In genomic region chr11:53308884-53309310, GRCm38 (mm10) we compare ENCODE assay signal across 9 mouse cellular contexts. TPM values are rescaled to one million over a fixed set of nuclear protein-coding genes. Genes with fewer than 3 reads are reported as not detected.
DNase-seq lines count a peak whose midpoint lies in the region; ATAC-seq and TF ChIP-seq lines count a peak whose summit lies in the region.
"Had no signal": no experiment of that assay in that cellular context is flagged by ENCODE, and none has a peak within 500 bp of the region (broad histone marks: within the 10 kb centered on the region; RNA-seq: fewer than 3 reads in every experiment).

No protein-coding gene starts in this region.

- no peaks in the 10 kb centered on the region for H3K36me3 ChIP-seq in forebrain, embryonic 11.5 days (ENCODE audit: control insufficient read depth, insufficient read depth, low read length)
- H3K36me3 ChIP-seq: midbrain, embryonic 12.5 days had no signal

- H3K9ac ChIP-seq in forebrain, embryonic 11.5 days (ENCODE audit: low read length), result no peak overlapping the region
- H3K9ac ChIP-seq: midbrain, embryonic 12.5 days had no signal

- H3K27me3 ChIP-seq in forebrain, embryonic 11.5 days (ENCODE audit: control insufficient read depth, insufficient read depth, low read length), result no peaks in the 10 kb centered on the region
- H3K27me3 ChIP-seq: midbrain, embryonic 12.5 days had no signal

- WGBS in olfactory bulb, adult 2 months, result 24% methylated on average over 2 of the region's 2 CpGs
- 71% methylated on average over 2 of the region's 2 CpGs for WGBS in forebrain, embryonic 11.5 days

- peak overlapping the region; percentile 56 for H3K27ac ChIP-seq in olfactory bulb, adult 2 months (ENCODE audit: insufficient read depth, low read depth, low read length)
- no peak overlapping the region for H3K27ac ChIP-seq in forebrain, embryonic 11.5 days (ENCODE audit: low read depth, low read length)
- H3K27ac ChIP-seq: midbrain, embryonic 12.5 days had no signal

- DNase-seq in urinary bladder, adult 18-20 months (ENCODE audit: low spot score in 2 of 2), result peak; percentile 17 to 69
- DNase-seq in urinary bladder, postnatal 10 days (ENCODE audit: low spot score), result no peak
- DNase-seq in gonadal fat pad, adult 2 months (ENCODE audit: low read depth), result peak; percentile 91
- DNase-seq in kidney, adult 9 months, result peak; percentile 86
- no peak for DNase-seq in forebrain, embryonic 11.5 days (ENCODE audit: low spot score)
- DNase-seq in frontal cortex, postnatal 10 days (ENCODE audit: low spot score in 2 of 2), result no peak

- no peak for TF ChIP-seq CTCF in olfactory bulb, adult 2 months (IDR thresholded peaks at IDR 0.05; ENCODE audit: insufficient read depth, low read depth, low read length)

- H3K4me3 ChIP-seq in olfactory bulb, adult 2 months (ENCODE audit: insufficient read depth, low read depth, low read length), result no peak overlapping the region
- H3K4me3 ChIP-seq in forebrain, embryonic 11.5 days (ENCODE audit: low read depth, low read length), result no peak overlapping the region
- H3K4me3 ChIP-seq: midbrain, embryonic 12.5 days had no signal

- no peak overlapping the region for H3K4me2 ChIP-seq in forebrain, embryonic 11.5 days (ENCODE audit: low read depth, low read length, severe bottlenecking)
- H3K4me2 ChIP-seq: midbrain, embryonic 12.5 days had no signal

- no peaks in the 10 kb centered on the region; the same call in 1 of the 2 replicates for H3K4me1 ChIP-seq in olfactory bulb, adult 2 months (ENCODE audit: control insufficient read depth, insufficient read depth, low read length)
- H3K4me1 ChIP-seq in forebrain, embryonic 11.5 days (replicated peaks; ENCODE audit: control insufficient read depth, insufficient read depth, low read length), result no peaks in the 10 kb centered on the region; the same call in 1 of the 2 replicates
- H3K4me1 ChIP-seq: midbrain, embryonic 12.5 days had no signal

- H3K9me3 ChIP-seq in forebrain, embryonic 11.5 days (ENCODE audit: control insufficient read depth, low read length), result no peaks in the 10 kb centered on the region
- H3K9me3 ChIP-seq: midbrain, embryonic 12.5 days had no signal

- TF ChIP-seq POLR2A in olfactory bulb, adult 2 months (IDR thresholded peaks at IDR 0.05; ENCODE audit: insufficient read depth, low read depth, low read length), result no peak

- no peak for ATAC-seq in forebrain, embryonic 11.5 days (replicated peaks; ENCODE audit: low FRiP score)
- ATAC-seq in erythroid progenitor cell, adult 5-6 weeks (replicated peaks; ENCODE audit: low FRiP score, poor library complexity, severe bottlenecking), result no peak

RNA-seq across cellular contexts. Expression of gene Hspa4, which starts 8.6 kb away (rescaled TPM):
- 24.9 and 29.7 TPM in 2 replicates for polyA plus RNA-seq in gonadal fat pad, adult 2 months (2012; rRNA removed)
- 708 TPM in 1 of 2 replicates, not detected in the other for polyA plus RNA-seq in olfactory bulb, adult 2 months (2012; ENCODE audit: insufficient read depth, insufficient read length, low replicate concordance, missing spikeins)
- polyA plus RNA-seq in forebrain, embryonic 11.5 days (2014; fragmentation: Nextera tagmentation; extraction: Ambion mirVana), result 111 and 129 TPM in 2 replicates
- total RNA-seq in erythroid progenitor cell, adult 5-6 weeks (2015; ENCODE audit: low replicate concordance), result 36.5 and 48.7 TPM in 2 replicates
- 101 and 152 TPM in 2 replicates for total RNA-seq in erythroid progenitor cell, adult 5-6 weeks (2017; ENCODE audit: low replicate concordance)

RNA-seq across cellular contexts. Expression of gene Zcchc10, which starts 15.6 kb away (rescaled TPM):
- 3.1 and 5.3 TPM in 2 replicates for polyA plus RNA-seq in gonadal fat pad, adult 2 months (2012; rRNA removed)
- not detected in 2 replicates for polyA plus RNA-seq in olfactory bulb, adult 2 months (2012; ENCODE audit: insufficient read depth, insufficient read length, low replicate concordance, missing spikeins)
- polyA plus RNA-seq in forebrain, embryonic 11.5 days (2014; fragmentation: Nextera tagmentation; extraction: Ambion mirVana), result 24.1 and 25.5 TPM in 2 replicates
- total RNA-seq in erythroid progenitor cell, adult 5-6 weeks (2015; ENCODE audit: low replicate concordance), result 4.7 and 19.3 TPM in 2 replicates
- 0.39 and 4.0 TPM in 2 replicates for total RNA-seq in erythroid progenitor cell, adult 5-6 weeks (2017; ENCODE audit: low replicate concordance)

RNA-seq across cellular contexts. Expression of gene Aff4, which starts 41.7 kb away (rescaled TPM):
- polyA plus RNA-seq in gonadal fat pad, adult 2 months (2012; rRNA removed), result 27.8 and 29.4 TPM in 2 replicates
- 856 and 1,023 TPM in 2 replicates for polyA plus RNA-seq in olfactory bulb, adult 2 months (2012; ENCODE audit: insufficient read depth, insufficient read length, low replicate concordance, missing spikeins)
- 46.0 and 49.3 TPM in 2 replicates for polyA plus RNA-seq in forebrain, embryonic 11.5 days (2014; fragmentation: Nextera tagmentation; extraction: Ambion mirVana)
- 23.9 and 67.4 TPM in 2 replicates for total RNA-seq in erythroid progenitor cell, adult 5-6 weeks (2015; ENCODE audit: low replicate concordance)
- total RNA-seq in erythroid progenitor cell, adult 5-6 weeks (2017; ENCODE audit: low replicate concordance), result 20.7 and 27.0 TPM in 2 replicates

Comparison
In these comparisons a context has a peak if more than half of its experiments do, and no peak if none do; other contexts are left out.
1. DNase-seq: peak in urinary bladder, adult 18-20 months (2 of 2), gonadal fat pad, adult 2 months (single experiment) and kidney, adult 9 months (single experiment); none in urinary bladder, postnatal 10 days (single experiment), forebrain, embryonic 11.5 days (single experiment) and frontal cortex, postnatal 10 days (0 of 2).
2. RNA of gene Aff4, which starts 41.7 kb away (polyA plus RNA-seq): 856 to 1,023 TPM in olfactory bulb, adult 2 months; 46.0 to 49.3 TPM in forebrain, embryonic 11.5 days and 27.8 to 29.4 TPM in gonadal fat pad, adult 2 months; every median in the first group is over 10 times any median in the second.